Mouse (Mus musculus) left cerebral cortex, adult 2 months (tissue): Measurements from ENCODE around the gene Atp6v1f. TPM values are rescaled to one million over a fixed set of nuclear protein-coding genes. Genes with fewer than 3 reads are reported as not detected.

Experiments used
- DNase-seq, 2 experiments: peaks; one replicate each; pipeline ENCODE4 v3.0.0; 2021 to 2022; ENCODE audit warnings: low spot score in 2 of 2, mixed read lengths in 1 of 2; ENCODE audit errors: extremely low spot score in 1 of 2
- H3K27ac ChIP-seq: fragments of 200-600 bp; 2 replicates; pipeline ENCODE4 v1.8.1; 2022
- H3K4me3 ChIP-seq: fragments of 200-600 bp; 2 replicates; pipeline ENCODE4 v1.8.1; 2022
- CTCF ChIP-seq: fragments of 200-600 bp; IDR thresholded peaks from 2 replicates; pipeline ENCODE4 v1.8.1; 2022; ENCODE audit warnings: antibody characterized with exemption, mild to moderate bottlenecking, moderate library complexity
- intact Hi-C: fragments of 180-260 bp; cut with DNase I; formaldehyde crosslinking; loops from one replicate; pipeline ENCODE4 v1.15.1; 2025
- long read RNA-seq, 2 experiments: library from polyadenylated mRNA; stranded (forward); transcript quantifications; one replicate each; pipeline ENCODE4 v2.0.0; 2021; ENCODE audit warnings: borderline mapping rate in 2 of 2
- total RNA-seq, 2 experiments: library from RNA; stranded (reverse); gene quantifications; 2 replicates each; pipeline ENCODE4 v1.2.3; 2021

Gene Atp6v1f
- 100 to 1,000 TPM; 242 to 247 TPM for total RNA-seq
- long read RNA-seq, experiment 1, transcript Atp6v1f-201 (2 exons, 703 nt): major isoform, 94 of 97 reads
- long read RNA-seq, experiment 1, partial matches to known transcripts: 0 of 97 reads
- long read RNA-seq, experiment 1, other reads (novel, unspliced or antisense): 3 of 97 reads
- long read RNA-seq, experiment 2, transcript Atp6v1f-201 (2 exons, 703 nt): major isoform, 74 of 75 reads
- long read RNA-seq, experiment 2, partial matches to known transcripts: 0 of 75 reads
- long read RNA-seq, experiment 2, other reads (novel, unspliced or antisense): 1 of 75 reads

DNA sequence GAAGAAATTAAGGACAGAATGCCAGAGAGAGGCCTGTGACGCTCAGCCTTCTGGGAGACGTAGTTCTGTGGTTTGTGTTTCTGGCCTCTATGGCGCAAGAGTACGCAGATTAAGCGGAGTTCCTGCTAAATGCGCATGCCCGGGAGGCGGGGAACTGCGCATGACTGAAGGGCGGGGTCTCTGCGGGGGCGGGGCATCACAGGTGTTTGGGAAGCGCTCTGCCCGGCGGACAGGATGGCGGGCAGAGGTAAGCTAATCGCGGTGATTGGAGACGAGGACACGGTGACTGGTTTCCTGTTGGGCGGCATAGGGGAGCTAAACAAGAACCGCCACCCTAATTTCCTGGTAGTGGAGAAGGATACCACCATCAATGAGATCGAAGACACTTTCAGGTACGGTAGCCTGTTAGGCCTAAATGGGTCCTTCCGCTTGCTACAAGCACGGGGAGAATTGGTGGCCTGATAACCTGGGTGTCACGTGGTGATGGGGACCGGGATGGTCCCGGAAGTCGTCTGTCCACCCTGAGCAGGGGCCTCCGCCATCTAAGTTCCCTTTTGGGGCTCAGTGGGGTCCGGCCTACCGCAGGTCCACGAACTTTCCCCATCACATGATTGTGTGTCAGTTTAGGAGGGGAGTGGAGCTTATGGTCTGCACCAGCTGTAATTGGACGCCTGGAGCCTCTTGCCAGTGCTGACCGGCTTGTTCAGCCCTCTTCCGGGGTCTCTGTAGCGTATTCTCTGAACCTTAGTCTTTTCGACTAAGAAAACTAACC lies at the start of gene Atp6v1f:
Gene Atp6v1f (plus strand): TSS at position 136 of the 772 bp plus-strand sequence.
- Histone ChIP-seq H3K27ac (peak within 1 kb of the TSS; percentile 90), H3K4me3 (peak within 1 kb of the TSS; percentile 92)
- intact Hi-C loops: no loop called here
- peak; percentile 88 to 91 for DNase-seq
- TF ChIP-seq CTCF: no peak

DNA sequence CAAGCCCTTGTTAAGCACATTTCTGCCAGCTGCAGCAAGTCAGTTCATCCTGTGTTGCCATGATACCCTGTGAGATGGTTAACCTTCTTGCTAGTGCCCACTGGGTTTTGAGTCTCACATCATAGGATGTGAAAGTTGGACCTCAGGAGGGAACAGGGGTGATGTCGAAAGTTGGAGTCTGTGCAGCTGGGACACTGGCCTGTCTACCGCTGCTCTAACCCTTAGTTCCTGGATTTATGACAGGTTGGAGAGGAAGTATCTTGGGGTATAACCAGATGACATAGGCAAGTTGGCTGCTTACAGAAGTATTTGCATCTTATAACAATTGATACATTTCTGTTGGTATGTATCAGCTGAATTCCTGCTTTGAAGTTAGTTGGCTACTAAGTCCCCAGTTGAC lies 46.9 kb upstream of the Atp6v1f start:
- Histone ChIP-seq H3K4me3 (no peak overlapping the region), H3K27ac (no peak overlapping the region)
- intact Hi-C loops: no loop called here
- DNase-seq: no peak
- TF ChIP-seq CTCF: no peak

- intact Hi-C loops: no loop called here
- no peak for DNase-seq
- Histone ChIP-seq H3K4me3 (no peak overlapping the region), H3K27ac (no peak overlapping the region)
- no peak for TF ChIP-seq CTCF
These were observed 42.4 kb upstream of the Atp6v1f start for GRCm38 (mm10) chr6:29425118-29425517.

DNA sequence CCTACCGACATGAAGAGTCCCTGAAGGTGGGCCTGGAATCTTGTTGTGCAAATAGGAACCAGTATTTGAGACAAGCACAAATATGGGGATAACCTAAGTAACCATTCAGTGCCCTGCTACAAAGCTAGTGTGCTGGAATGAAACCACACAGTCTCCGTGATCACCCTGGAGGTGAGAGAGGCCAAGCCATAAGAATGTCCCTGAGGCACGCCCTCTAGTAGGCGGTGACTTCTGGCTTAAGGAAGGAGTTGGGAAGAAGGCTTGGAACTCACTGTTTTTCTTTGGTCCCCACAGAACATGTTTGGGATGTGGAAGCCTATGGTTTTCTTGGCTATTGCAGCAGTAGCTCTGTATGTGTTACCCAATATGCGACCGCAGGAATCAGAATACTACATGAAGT lies 41.2 kb upstream of the Atp6v1f start:
- Histone ChIP-seq H3K27ac (no peak overlapping the region), H3K4me3 (no peak overlapping the region)
- TF ChIP-seq CTCF: no peak
- intact Hi-C loops: no loop called here
- no peak for DNase-seq

DNA sequence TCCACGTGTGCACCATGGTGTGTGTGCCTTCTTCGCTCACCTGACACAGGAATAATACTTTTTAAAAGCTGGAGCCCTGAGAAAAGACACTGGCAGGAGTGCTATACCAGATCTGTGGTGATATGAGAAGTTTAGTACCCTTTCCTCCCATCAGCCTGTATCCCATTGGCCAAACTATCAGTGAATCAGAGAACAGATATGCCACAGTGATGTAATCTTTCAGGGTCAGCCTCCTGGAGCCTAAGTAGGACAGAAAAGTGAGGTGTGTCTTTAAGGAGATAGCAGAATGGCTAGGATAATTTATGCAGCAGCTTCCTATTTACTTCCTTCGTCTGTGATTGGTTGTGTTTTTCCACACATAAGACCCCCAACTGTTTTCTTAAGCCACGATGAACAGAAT lies 39.3 kb upstream of the Atp6v1f start:
- intact Hi-C loops: no loop called here
- DNase-seq: no peak
- no peak for TF ChIP-seq CTCF

GRCm38 (mm10) chr6:29430681-29431420 lies 36.7 kb upstream of the Atp6v1f start:
- no peak for DNase-seq
- no peak for TF ChIP-seq CTCF
- no peak overlapping the region for H3K27ac ChIP-seq
- H3K4me3 ChIP-seq: no peak overlapping the region
- intact Hi-C loops: no loop called here

More for the DNA sequence above, 39.3 kb upstream of the Atp6v1f start:
- no peak overlapping the region for H3K27ac ChIP-seq
- no peak overlapping the region for H3K4me3 ChIP-seq

- intact Hi-C loops: no loop called here
- Histone ChIP-seq H3K4me3 (no peak overlapping the region), H3K27ac (no peak overlapping the region)
- no peak for TF ChIP-seq CTCF
- no peak for DNase-seq
These were observed 36.0 kb upstream of the Atp6v1f start for GRCm38 (mm10) chr6:29431473-29431872.

GRCm38 (mm10) chr6:29432156-29432555 lies 35.4 kb upstream of the Atp6v1f start:
- no peak for TF ChIP-seq CTCF
- DNase-seq: no peak
- Histone ChIP-seq H3K4me3 (no peak overlapping the region), H3K27ac (no peak overlapping the region)
- intact Hi-C loops: no loop called here

DNA sequence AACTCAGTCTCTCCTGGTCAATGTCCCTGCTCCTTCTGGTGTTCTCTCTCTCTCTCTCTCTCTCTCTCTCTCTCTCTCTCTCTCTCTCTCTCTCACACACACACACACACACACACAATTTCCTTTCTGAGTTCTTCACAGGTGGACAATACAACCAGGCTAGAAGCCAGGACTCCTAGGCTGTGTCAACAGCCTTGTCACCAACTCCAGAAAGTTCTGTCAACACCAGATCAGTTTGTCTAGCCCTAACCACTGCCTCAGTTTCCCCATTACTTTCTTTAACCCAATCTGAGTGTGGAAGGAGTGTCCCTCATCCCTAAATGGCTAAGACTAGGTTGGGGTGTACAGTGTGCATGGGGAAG lies 34.9 kb upstream of the Atp6v1f start:
- intact Hi-C loops: no loop called here
- TF ChIP-seq CTCF: no peak
- DNase-seq: no peak
- Histone ChIP-seq H3K27ac (no peak overlapping the region), H3K4me3 (no peak overlapping the region; the same call in 1 of the 2 replicates)

DNA sequence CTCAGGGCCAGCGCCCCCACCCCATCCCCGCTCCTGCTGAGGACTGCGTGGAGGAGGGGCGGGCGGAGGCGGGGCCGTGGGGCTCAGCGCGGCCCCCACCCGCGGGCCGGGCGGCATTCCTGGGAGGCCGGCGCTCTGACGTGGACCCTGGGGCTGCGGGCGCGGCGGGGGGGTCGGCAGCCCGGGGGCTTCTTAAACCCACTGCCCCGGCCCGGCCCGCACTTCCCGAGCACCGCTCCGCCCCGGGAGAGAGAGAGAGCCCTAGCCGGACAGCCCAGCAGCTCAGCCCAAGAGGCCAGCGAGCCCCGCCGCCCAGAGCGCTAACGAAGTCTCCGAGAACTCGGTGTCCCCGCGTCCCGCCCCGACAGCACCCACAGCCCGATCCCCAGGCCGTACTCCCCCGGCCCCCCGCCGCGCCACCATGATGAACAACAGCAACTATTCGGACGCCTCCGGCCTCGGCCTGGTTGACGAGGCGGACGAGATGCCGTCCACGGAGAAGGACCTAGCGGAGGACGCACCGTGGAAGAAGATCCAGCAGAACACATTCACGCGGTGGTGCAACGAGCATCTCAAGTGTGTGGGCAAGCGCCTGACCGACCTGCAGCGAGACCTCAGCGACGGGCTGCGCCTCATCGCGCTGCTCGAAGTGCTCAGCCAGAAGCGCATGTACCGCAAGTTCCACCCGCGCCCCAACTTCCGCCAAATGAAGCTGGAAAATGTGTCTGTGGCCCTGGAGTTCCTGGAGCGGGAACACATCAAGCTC lies 34.3 kb upstream of the Atp6v1f start, which contains the start of gene Flnc:
Gene Flnc (plus strand): TSS at position 219 of the 766 bp plus-strand sequence.
- no peak for TF ChIP-seq CTCF
- H3K27ac ChIP-seq: no peak within 1 kb of the TSS
- no peak for DNase-seq
- peak within 1 kb of the TSS; percentile 38 for H3K4me3 ChIP-seq
- intact Hi-C loops: no loop called here
